Mouse (Mus musculus): Measurements from ENCODE around the gene Tirap. TPM values are rescaled to one million over a fixed set of nuclear protein-coding genes. Genes with fewer than 3 reads are reported as not detected.

The Tirap gene
- polyA plus RNA-seq (2017; shearing (Covaris generic)): 1 to 10 TPM; 4.1 to 7.2 TPM

DNA sequence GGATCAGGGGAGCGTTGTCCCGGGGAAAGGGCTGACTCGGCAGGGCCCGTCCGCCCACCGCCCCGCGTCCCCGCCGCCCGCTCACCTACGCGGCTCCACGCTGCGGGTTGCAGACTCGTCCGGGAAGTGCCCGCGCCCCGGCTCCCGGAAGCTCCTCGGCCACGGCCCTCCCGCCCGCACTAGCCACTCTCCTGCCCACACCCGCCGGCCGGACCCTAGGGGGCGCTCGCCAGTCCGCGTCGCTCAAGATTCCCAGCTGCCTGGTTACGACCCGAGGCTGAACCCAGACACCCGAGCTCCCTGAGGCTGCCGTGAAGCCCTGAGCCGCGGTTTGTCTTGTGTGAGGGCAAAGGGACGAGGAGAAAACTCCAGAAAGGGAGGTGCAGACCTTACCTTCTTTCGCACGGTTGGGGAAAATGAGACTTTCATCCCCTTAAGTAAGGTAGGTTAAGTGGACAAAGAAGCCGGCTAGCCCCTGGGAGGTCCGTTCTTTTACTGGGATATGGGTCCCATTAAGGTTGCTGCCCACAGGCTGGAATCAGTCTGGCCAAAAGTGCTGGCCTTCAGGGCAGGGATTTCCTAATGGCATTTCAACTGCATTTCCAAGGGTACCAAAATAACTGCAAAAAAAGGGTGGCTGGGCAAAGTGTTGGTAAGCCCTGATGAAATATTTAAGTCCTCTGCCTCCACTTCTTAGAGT, at the start of gene Tirap, which contains the start of gene Srpr:
TSS of gene Tirap (minus strand) at position 520 of the 700 bp plus-strand sequence.
TSS of gene Srpr (plus strand) at position 404 of the 700 bp plus-strand sequence.
- peak; percentile 81 for ATAC-seq

DNA sequence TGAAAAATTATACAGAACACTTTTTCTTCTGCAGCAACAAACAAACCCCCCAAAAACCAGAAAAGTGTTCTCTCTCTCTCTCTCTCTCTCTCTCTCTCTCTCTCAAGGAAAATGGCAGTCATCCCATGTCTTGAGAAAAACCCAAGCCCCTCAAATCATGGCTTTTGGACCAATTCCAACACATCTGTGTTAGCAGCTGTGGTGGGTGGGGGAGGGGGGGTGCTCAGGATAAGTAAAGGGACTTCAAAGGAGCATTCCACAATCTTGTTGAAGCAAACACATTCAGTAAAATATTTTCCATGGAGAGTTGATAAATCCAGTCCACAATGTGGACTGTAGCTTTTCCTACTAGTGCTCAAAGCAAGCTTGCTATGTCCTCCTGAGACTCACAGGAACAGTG, 49.4 kb upstream of the Tirap start:
- no peak for ATAC-seq

DNA sequence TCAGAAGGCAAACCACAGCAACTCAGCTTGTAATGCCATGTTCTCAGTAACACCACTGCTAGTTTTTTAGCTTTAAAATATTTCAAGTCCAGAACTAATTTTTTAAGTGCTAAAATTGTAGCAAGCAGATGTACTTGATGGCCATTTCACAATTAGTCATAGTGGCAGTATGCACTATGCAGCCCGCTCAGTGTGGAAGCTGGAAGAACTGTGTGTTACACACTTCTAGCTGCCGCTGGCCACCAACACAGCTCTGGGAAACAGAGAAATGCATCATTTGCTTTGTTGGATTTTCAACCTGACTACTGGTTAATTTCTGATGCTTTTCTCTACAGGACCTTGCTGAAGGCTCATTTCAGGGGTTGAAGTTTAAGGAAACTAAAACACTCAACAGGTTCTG, 47.3 kb upstream of the Tirap start:
- no peak for ATAC-seq

DNA sequence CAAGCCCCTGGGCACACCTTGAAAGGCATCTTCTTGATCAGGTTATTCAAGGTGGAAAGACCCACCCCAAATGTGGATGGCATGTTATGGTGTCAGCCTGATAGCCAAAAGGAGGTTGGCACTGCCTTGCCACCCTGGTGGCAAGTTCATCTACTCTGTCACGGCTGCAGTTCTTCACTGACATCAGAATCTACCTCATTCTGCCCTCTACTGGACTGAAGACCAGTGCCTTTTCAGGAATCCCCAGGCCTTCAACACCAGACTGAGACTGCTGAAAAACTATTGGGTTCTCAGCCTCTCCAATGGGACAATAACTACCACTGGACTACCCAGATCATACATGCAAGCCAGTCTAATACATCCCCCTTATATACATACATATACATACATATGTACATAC, 39.6 kb upstream of the Tirap start:
- no peak for ATAC-seq

DNA sequence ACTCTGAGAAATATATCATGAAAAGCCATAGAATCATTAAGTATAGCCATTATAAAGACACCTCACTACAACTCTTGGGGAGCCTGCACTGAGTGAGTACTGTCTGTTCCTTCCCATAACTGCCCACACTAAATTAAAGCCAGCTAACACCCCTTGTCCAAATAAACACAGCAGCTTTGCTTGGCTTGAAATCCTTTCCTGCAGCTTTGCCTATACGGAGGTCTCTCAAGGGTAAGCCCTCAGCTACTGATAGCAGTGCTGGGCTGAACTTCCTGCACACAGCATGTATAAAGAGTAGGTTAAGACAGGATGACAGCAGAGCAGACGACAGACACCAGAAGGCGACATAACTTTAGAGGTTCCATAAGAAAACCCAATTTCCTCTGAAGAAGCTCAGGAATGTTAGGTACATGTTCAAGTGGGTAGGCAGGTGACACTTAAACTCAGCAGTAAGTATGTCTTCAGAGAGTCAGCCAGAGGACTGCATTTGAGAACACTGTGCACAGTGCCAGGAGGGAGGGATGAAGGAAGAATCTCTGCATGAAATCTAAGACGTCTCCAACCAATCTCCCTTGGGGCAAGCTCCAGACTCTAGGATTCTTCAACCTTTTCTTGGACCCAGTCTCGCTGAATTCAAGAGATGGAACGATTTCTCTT, 39.0 kb upstream of the Tirap start:
- ATAC-seq: no peak

DNA sequence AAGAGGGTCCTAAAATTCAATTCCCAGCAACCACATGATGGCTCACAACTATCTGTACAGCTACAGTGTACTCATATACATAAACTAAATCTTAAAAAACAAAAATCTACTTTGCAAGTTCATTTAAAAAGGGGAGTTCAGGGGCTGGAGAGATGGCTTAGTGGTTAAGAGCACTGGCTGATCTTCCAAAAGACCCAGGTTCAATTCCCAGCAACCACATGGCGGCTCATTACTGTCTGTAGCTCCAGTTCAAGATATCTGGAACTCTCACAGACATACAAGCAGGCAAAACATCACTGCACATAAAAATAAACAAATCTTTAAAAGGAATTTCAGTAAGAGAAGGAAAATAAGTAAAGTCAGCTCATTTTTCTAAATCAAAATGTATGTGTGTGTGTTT, 38.3 kb upstream of the Tirap start:
- ATAC-seq: no peak

DNA sequence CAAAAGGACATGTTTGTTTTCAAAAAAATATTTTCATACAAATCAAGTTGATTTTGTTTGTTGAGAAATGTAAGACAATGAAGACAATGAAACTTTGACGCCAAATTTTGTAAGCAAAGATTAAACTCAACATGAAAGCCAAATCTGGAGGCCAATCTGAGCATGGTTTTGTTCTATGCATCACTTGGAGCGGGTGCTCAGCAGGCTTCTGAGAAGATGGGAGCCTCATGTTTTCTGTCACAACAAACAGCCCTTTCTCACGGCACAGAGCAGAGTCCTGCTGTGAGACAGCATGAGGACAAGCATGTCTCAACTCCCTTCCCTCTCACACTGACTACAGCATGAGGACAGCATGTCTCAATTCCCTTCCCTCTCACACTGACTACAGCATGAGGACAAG, 35.9 kb upstream of the Tirap start:
- ATAC-seq: no peak

DNA sequence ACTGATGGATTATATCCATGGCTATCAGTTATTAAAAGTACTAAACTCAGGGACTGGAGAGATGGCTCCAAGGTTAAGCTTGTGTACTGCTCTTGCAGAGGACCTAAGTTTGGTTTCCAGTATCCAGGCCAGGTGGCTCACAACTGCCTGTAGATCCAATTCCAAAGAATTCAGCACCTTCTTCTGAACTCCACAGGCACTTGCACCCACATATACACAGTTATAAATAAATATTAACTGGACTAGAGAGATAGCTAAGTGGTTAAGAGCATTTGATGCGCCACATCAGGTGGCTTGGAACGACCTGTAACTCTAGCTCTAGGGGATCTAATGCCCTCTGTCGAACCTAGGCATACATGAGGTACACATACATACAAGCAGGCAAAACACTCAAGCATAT, 28.6 kb upstream of the Tirap start:
- ATAC-seq: no peak

DNA sequence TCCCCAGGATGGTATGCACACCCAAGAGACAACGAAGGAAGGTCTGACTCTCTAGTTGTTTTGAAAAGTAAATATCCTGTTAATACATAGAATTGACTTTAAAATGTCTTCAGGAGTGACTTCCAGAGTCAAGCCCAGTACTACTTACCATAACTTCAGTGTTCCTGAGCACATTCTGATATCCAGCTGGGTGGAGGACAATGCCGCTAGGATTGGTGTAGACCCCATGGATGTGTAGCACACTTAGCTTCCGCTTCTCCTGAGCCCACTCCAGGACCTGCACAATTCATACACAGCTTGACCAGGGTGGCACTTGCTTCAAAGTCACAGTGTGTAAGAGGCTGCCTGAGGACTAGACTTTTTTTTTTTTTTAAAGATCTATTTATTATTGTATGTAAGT, 23.4 kb upstream of the Tirap start:
- no peak for ATAC-seq

DNA sequence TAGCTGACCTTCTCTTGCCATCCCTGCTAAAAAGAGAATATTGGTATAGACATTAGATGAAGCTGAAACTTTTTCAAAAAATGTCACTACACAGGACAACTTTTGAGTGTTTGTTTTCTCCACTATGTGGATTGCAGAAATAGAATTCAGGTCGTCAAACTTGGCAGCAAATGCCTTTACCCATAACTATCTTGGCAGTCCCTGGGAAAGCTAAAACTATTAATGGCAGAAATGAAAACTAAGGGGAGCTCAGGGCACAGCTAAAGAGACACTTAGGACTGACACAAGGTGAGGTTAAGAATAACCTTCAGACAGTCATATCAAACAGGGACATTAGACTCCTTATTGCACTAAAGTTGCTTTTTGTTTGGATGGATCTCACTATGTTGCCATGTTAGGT, 17.9 kb upstream of the Tirap start:
- no peak for ATAC-seq

DNA sequence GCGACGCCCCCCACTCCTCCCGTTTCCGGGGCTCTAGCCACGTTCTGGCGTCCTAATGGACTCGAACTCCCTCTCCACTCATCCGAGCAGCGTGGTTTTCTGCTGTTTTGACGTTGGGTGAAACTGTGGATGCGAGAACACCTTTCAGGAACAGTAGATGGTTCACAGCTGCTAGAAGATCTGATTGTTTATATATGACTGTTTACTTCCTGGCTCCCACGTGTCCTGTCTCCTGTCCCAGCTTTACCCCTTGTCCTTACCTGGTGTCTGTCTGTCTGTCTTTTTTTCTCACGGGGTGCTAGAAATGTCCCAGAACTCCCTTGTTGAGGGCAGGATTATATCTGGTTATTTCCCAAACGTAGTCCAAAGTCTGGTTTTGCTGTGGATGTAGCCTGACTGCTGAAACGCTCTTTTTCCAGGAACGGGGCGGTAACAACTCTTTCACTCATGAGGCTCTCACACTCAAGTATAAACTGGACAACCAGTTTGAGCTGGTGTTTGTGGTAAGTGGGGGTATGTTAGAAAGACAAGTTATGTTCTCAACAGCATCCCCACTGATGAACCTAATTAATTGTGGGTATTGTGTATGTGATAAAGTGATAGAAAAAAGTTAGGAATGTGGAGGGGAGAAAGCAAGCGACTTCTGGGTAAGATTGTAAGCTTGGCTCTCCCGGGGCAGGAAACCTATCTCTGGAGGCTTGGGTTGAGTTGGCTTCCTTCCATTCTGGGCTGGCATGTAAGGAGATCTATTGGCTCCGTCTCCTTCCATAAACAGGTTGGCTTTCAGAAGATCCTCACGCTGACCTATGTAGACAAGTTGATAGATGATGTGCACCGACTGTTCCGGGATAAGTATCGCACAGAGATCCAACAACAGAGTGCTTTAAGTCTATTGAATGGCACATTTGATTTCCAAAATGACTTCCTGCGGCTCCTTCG, 11.8 kb upstream of the Tirap start:
- ATAC-seq: peak; percentile 7

DNA sequence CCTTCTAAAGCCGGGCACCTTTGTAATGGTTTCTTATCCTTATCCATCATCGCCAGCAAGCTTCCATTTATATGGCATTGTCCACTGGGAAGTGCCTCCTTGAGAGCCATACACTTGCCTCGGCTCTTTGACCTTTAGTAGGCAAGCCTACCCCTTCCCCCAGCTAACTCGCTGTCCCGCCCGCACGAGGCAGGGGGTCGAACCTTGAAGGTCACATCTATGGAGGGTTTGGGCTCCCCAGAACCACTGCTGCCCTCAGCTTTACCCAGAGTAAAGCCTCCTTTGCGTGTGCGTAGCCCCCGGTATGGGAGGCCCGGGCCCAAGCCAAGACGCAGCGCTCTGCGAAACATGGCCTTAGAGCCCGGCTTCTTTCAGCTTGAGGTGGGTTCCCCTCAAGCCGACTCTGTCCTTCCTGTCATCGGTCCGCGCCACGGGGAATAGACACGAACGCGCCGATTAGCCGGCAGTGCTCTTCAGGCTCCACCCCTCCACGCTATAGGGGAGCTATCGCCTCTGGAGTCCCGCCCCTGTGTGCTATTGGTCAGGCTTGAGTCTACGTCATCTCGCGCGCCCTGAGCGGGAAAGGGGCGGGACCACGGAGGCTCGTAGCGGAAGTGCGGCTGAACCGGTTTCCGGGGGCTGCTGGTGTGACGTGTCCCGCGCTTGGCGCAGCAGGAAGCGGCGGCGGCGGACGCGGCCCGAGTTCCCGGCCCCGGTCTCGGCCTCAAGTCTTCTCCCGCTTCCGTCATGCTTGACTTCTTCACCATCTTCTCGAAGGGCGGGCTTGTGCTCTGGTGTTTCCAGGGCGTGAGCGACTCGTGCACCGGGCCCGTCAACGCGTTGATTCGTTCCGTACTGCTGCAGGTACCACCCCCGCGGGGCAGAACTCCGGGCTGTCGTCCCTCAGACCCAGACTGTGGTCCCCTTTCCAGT, 10.7 kb upstream of the Tirap start, which contains the start of gene Foxred1:
TSS of gene Foxred1 (minus strand) at position 514 of the 933 bp plus-strand sequence.
- peak; percentile 96 for ATAC-seq

DNA sequence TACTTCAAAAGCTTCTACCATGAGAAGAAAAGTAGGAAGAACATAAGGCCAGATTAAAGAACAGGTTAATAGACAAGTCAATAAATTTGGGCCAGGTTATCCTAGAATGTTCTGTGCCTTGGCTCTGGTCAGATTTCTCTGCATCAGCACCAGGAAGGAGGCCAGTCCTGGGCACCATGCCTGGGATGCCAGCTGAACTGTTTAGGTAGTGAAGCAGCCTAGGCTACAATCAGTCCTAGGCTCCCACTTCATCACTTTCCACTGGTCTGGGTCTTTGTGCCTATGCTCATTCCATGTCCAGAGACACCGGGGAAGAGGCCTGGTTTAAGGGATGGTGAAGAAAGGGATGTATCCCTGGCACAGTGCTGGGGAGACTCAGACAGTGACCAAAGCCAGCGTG, 4.3 kb upstream of the Tirap start:
- ATAC-seq: no peak

DNA sequence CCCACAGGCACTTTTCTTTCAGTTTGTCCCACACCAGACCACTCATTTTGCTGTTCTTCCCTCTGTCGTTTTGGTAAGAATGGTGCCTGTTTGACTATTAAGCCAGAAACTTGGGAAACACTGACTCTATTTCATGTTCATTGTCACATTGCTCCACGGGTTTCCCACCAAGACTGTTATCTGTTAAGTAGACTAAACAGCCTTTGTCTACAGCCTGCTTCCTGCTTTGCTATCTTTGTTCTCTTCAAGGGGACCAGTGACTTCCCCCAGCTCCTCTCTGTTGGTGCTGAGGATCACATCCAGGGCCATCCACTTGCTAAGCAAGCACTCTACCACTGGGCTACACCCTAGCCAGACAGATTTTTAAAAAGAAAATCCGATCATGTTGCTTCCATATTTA, 3.4 kb upstream of the Tirap start:
- ATAC-seq: no peak

DNA sequence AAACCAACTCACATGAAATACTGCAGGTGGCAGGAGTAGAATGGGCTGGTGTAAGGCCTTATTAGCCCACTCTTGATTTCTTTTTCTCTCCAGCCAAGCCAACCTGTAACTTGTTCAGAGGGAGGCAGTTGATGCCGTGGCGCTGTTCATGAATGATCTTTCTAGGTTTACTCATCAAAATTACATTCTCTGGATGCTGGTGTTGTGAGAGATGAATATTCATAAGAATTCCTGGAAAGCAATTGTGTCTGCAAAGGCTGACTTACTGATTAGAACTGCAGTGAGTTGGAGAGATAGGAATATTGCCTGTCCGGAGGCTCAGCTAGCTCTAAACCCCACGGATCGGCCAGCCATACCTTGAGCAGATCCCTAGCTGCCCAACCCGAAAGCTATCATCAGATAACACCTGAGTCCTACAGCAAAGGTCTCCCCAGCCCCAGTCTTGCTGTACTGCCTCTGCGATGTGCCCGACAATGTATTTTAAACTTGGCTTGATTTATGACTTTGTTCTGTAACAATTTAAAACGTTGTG, 504 bp upstream of the Tirap start:
- ATAC-seq: no peak

DNA sequence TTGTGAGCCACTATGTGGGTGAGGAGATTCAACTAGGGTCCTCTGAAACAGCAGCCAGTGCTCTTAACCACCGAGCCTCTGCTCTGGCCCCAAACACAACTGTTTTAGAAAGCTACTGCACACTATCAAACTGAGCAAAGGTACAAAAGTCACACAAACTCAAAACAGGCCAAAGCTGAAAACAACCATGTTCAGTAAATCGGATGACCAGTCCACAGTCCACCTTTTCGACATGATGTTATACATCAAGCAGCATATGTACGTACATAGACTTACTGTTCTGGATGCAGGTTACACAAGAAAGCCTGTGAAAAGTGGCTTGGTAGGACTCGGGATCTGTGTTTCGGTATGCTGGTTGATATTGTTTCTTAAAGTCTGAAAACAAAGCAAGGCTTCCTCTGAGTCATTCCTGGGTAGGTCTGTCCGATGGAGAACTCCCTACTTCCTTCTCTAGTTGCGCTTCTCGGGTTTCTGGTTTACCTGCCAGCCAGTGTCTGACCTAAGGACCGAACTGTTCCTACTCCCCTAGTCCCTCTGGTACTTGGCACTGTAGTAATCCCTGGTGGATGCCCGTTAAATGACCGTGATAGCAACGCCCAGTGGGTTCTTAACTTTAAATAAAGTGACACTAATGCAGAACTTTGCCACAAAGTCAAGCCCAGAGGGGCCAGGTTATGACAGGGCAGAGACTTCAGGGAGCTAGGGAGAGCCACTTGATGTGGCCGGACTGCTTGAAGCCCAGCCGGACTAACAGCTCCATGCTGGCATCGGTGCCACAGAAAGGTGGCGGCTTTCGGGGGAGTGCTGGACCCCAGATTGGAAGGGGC, 933 bp downstream of the Tirap start:
- peak; percentile 27 for ATAC-seq

DNA sequence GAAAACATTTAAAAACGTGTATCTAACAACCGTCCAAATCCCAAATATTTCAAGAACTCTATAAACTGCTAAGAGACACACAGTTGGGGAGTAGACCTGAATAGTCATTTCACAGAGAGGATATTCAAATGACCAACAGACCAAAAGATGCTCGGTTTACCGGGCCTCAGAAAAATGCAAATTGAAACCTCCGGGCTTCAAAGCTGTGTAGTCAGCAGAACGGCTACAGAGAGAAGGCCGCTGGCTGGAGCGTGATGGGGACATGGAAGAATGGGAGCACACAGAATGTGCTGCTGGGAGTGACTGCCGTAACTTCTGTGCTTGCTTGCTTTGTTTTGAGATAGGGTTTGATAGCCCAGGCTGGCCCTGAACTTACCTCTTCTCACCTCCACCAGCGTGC, 1.7 kb downstream of the Tirap start:
- ATAC-seq: no peak

DNA sequence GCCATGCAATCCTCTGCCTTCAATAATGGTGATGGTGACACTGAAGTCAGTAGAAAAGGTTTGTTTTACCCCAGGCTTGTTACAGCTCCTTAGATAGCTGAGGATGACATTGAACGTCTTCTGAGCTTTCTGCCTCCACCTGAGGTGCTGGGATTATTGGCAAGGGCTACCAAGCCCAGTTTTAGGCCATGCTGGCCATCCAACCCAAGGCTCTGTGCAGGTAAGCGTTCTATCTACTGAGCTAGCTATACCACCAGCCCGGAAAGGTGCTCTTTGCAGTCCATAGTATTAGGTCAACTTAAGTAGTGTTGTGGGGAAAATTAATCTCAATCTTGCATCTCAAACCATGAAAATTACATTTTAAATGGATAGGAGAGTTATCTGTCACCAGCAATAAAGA, 2.5 kb downstream of the Tirap start:
- no peak for ATAC-seq

DNA sequence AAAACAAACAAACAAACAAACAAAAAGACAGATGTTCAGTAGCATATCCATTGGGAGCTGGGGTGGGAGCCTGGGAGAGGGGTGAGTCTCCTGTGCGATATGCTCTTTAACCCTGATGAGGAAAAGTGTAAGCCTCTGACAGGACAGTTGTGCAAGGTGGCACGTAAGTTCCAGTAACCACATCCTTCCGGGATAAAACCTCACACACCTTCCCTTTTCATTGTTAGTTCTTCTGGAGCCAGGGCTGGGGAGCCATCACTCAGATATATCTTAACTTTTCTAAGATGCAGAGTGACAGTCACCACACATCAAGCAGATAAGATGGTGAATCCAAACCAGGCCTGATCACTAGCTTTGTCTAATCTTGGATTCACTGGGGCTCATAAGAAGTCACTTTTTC, 6.0 kb downstream of the Tirap start:
- ATAC-seq: no peak

DNA sequence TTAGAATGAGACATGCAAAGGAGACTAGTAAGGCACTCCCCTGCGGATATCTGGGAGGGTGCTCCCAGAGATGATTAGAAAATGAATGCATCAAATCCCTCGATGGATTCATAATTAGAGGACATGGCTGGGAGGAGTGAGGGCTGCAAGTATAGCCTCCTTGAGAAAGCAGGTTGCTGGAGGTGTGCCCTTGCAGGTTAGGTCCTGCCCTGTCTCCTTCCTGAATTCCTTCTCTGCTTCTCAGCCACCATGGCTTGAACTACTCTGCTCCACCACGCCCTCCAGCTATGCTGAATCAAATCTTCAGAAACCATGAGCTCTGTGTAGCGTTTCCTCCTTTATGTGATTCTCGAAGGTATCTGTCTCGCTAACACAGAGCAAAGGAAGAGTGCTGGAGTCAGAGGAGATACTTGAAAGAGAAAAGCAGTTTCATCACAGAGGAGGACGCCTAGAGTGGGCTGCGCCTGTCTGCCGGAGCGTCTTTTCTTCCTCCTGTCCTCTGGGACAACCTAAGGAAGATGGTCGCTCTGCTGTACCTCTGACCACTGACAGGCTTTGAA, 7.0 kb downstream of the Tirap start:
- ATAC-seq: no peak

DNA sequence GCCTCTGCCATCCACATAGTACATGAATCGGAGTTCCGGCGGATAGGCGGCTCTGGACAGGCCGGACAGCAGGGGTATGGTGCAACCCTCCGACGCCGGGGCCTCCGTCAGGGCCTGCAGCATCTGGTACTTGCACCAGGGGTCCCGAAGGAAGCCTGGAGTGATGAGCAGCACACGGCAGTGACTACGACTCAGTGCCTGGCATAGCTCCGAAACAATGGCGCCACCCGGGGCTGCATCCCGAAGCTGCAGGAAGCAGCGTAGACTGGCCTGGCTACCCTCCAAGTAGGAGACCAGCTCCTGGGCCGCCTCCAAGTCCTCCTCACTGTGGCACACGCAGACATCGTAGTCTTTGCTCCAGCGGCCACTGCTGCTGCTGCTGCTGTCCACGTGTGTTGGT, 11.4 kb downstream of the Tirap start:
- ATAC-seq: no peak

All from CD4-positive, CD25-positive, alpha-beta regulatory T cell, adult 4 months (primary cell).